Mouse (Mus musculus): ENCODE measurements around the gene Ppdpf. TPM values are rescaled to one million over a fixed set of nuclear protein-coding genes. Genes with fewer than 3 reads are reported as not detected.

The Ppdpf gene
- polyA plus RNA-seq, 1 experiment = 174 TPM

DNA sequence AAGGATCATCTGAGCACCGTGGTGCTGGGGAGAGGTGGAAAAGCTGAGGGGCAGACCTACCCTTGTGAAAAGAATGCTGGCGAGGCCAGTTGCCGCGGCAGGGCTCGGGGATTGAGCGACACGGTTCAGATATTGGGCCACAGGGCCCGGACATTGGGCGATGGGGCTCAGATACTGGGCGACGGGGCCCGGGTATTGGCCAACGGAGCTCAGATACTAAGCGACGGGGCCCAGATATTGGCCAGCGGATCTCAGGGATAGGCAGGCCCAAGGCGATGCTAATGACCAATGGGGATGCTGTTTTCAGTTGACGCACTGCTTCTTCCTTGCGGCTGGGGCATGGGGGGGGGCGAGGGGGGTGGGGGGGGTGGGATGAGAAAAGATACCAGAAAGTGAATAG lies 44.1 kb downstream of the Ppdpf start:
- Histone ChIP-seq H3K27me3 (ENCODE audit: control insufficient read depth, insufficient read depth, low read length) (no peaks in the 10 kb centered on the region), H3K4me3 (ENCODE audit: low read depth, low read length) (no peak overlapping the region), H3K4me1 (ENCODE audit: control insufficient read depth, insufficient read depth, insufficient read length, low read length) (peaks cover 3% of the 10 kb centered on the region; the same call in 1 of the 2 replicates), H3K27ac (ENCODE audit: insufficient read depth, low read depth, low read length) (no peak overlapping the region), H3K36me3 (ENCODE audit: control insufficient read depth, insufficient read depth, low read length) (peaks cover 91% of the 10 kb centered on the region)
- TF ChIP-seq POLR2A (IDR thresholded peaks at IDR 0.05; ENCODE audit: low read depth, low read length) (no peak), CTCF (IDR thresholded peaks at IDR 0.05; ENCODE audit: extremely low read depth, insufficient read length, insufficient replicate concordance, low read depth, low read length) (no peak)
- 89% methylated on average over 20 of the region's 20 CpGs for WGBS

GRCm38 (mm10) chr2:181233443-181233842 lies 46.4 kb downstream of the Ppdpf start:
- H3K27ac ChIP-seq (ENCODE audit: insufficient read depth, low read depth, low read length) = no peak overlapping the region
- WGBS = 93% methylated on average over 15 of the region's 15 CpGs
- no peak for TF ChIP-seq CTCF (IDR thresholded peaks at IDR 0.05; ENCODE audit: extremely low read depth, insufficient read length, insufficient replicate concordance, low read depth, low read length)
- no peak for TF ChIP-seq POLR2A (IDR thresholded peaks at IDR 0.05; ENCODE audit: low read depth, low read length)
- no peaks in the 10 kb centered on the region for H3K27me3 ChIP-seq (ENCODE audit: control insufficient read depth, insufficient read depth, low read length)
- H3K36me3 ChIP-seq (ENCODE audit: control insufficient read depth, insufficient read depth, low read length) = peaks cover 92% of the 10 kb centered on the region
- H3K4me3 ChIP-seq (ENCODE audit: low read depth, low read length) = no peak overlapping the region
- peaks cover 4% of the 10 kb centered on the region for H3K4me1 ChIP-seq (ENCODE audit: control insufficient read depth, insufficient read depth, insufficient read length, low read length)

- Histone ChIP-seq H3K27ac (ENCODE audit: insufficient read depth, low read depth, low read length) (no peak overlapping the region), H3K36me3 (ENCODE audit: control insufficient read depth, insufficient read depth, low read length) (peaks cover 87% of the 10 kb centered on the region), H3K27me3 (ENCODE audit: control insufficient read depth, insufficient read depth, low read length) (no peaks in the 10 kb centered on the region), H3K4me3 (ENCODE audit: low read depth, low read length) (no peak overlapping the region), H3K4me1 (ENCODE audit: control insufficient read depth, insufficient read depth, insufficient read length, low read length) (peaks cover 11% of the 10 kb centered on the region)
- no peak for TF ChIP-seq POLR2A (IDR thresholded peaks at IDR 0.05; ENCODE audit: low read depth, low read length)
- TF ChIP-seq CTCF (IDR thresholded peaks at IDR 0.05; ENCODE audit: extremely low read depth, insufficient read length, insufficient replicate concordance, low read depth, low read length) = no peak
- 91% methylated on average over 11 of the region's 11 CpGs for WGBS
Measured at GRCm38 (mm10) chr2:181234680-181235079, 47.6 kb downstream of the Ppdpf start.

DNA sequence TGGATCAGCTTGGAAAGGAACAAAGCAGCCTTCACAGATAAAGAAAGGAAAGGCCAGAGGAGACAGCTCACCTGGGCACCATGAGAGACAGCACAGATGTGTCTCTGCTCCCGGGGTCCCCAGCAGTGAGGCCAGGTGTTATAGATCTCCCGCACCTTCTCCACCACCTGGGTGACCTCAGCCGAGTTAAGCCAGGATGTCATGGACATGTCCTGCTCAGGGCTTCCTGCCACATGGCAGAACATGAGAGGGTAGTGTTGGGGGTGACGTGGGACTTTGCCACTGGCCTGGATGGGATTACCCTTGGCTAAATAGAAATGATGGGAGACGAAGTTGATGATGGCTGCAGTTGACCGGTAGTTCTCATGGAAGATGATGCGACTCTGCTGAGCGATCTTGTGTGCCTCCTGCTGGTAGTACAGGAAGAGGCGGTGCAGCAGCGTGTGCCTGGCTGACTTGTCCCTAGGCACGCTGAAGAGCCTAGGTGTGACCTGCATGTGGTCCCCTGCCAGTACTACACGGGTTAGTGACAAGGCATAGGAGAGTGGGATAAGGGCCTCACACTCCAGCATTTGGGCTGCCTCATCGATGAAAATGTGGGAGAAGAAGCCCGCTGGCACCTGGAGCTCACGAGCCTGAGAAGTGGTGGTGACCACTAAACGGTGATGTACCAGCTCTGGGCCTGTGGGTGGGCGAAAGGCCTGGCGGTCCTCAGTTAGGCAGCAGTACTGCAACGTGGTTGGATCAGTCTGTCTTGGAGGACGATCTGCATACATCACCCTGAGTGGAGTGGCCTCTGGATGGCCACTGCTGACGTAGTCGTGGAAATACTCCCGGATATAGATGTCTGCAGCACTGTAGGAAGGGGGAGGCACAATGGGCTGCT lies 48.9 kb downstream of the Ppdpf start:
- Histone ChIP-seq H3K27ac (ENCODE audit: insufficient read depth, low read depth, low read length) (no peak overlapping the region), H3K4me1 (ENCODE audit: control insufficient read depth, insufficient read depth, insufficient read length, low read length) (peaks cover 23% of the 10 kb centered on the region), H3K36me3 (ENCODE audit: control insufficient read depth, insufficient read depth, low read length) (peaks cover 81% of the 10 kb centered on the region), H3K4me3 (ENCODE audit: low read depth, low read length) (no peak overlapping the region), H3K27me3 (ENCODE audit: control insufficient read depth, insufficient read depth, low read length) (no peaks in the 10 kb centered on the region)
- 83% methylated on average over 23 of the region's 23 CpGs for whole genome bisulfite sequencing
- no peak for TF ChIP-seq CTCF (IDR thresholded peaks at IDR 0.05; ENCODE audit: extremely low read depth, insufficient read length, insufficient replicate concordance, low read depth, low read length)
- TF ChIP-seq POLR2A (IDR thresholded peaks at IDR 0.05; ENCODE audit: low read depth, low read length) = no peak

- TF ChIP-seq CTCF (IDR thresholded peaks at IDR 0.05; ENCODE audit: extremely low read depth, insufficient read length, insufficient replicate concordance, low read depth, low read length) (no peak), POLR2A (IDR thresholded peaks at IDR 0.05; ENCODE audit: low read depth, low read length) (no peak)
- no peaks in the 10 kb centered on the region for H3K27me3 ChIP-seq (ENCODE audit: control insufficient read depth, insufficient read depth, low read length)
- H3K36me3 ChIP-seq (ENCODE audit: control insufficient read depth, insufficient read depth, low read length) = peaks cover 67% of the 10 kb centered on the region
- WGBS = 89% methylated on average over 17 of the region's 17 CpGs
- peaks cover 26% of the 10 kb centered on the region for H3K4me1 ChIP-seq (ENCODE audit: control insufficient read depth, insufficient read depth, insufficient read length, low read length)
- no peak overlapping the region for H3K27ac ChIP-seq (ENCODE audit: insufficient read depth, low read depth, low read length)
- no peak overlapping the region for H3K4me3 ChIP-seq (ENCODE audit: low read depth, low read length)
Measured at GRCm38 (mm10) chr2:181237251-181238014, 50.4 kb downstream of the Ppdpf start.

DNA sequence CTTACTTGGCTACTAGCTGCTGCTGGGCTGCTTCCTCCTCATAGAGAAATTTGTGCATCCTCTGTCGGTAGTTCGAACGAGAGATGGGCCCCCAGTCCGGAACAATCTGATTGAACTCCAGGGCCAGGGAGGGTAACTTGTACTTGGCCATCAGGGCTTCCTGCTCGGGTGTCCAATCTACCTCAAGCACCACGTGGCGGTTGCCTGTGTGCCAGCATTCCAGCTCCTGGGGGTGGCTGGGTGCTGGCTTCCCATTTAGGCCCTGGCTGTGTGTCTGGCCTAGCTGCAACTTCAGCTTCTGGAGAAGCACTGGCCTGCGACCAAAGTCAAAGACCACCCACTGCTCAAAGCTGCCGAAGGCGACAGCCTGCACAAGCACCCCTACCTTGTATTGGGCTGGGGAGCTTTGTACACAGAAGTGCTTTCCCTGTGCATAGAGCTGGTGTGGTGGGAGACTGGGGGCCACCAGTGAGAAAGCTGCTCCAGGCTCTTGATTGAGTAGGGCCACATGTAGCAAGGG lies 51.1 kb downstream of the Ppdpf start:
- no peak overlapping the region for H3K4me3 ChIP-seq (ENCODE audit: low read depth, low read length)
- TF ChIP-seq CTCF (IDR thresholded peaks at IDR 0.05; ENCODE audit: extremely low read depth, insufficient read length, insufficient replicate concordance, low read depth, low read length) (no peak), POLR2A (IDR thresholded peaks at IDR 0.05; ENCODE audit: low read depth, low read length) (no peak)
- no peaks in the 10 kb centered on the region for H3K27me3 ChIP-seq (ENCODE audit: control insufficient read depth, insufficient read depth, low read length)
- peaks cover 60% of the 10 kb centered on the region for H3K36me3 ChIP-seq (ENCODE audit: control insufficient read depth, insufficient read depth, low read length)
- WGBS = 81% methylated on average over 10 of the region's 10 CpGs
- peaks cover 26% of the 10 kb centered on the region for H3K4me1 ChIP-seq (ENCODE audit: control insufficient read depth, insufficient read depth, insufficient read length, low read length)
- H3K27ac ChIP-seq (ENCODE audit: insufficient read depth, low read depth, low read length) = no peak overlapping the region

Other genes starting within 250 kb of the Ppdpf start
- gene Nkain4, start 232.5 kb upstream of the Ppdpf start, polyA plus RNA-seq (2012; rRNA removed) = 2.1 and 4.8 TPM in 2 replicates
- 30.2 and 47.9 TPM in 2 replicates for gene Arfgap1, start 220.0 kb upstream of the Ppdpf start, polyA plus RNA-seq (2012; rRNA removed)
- 1.5 and 2.9 TPM in 2 replicates for gene Col20a1, start 200.7 kb upstream of the Ppdpf start, polyA plus RNA-seq (2012; rRNA removed)
- 0.04 TPM in 2 replicates for gene Chrna4, start 143.7 kb upstream of the Ppdpf start, polyA plus RNA-seq (2012; rRNA removed)
- gene Kcnq2, start 51.9 kb upstream of the Ppdpf start, polyA plus RNA-seq (2012; rRNA removed) = 0.29 and 0.51 TPM in 2 replicates
- gene Eef1a2, start 30.2 kb upstream of the Ppdpf start, polyA plus RNA-seq (2012; rRNA removed) = 1.6 and 3.4 TPM in 2 replicates
- gene Ptk6, start 15.5 kb downstream of the Ppdpf start, polyA plus RNA-seq (2012; rRNA removed) = 6.2 and 9.5 TPM in 2 replicates
- 0.56 and 0.93 TPM in 2 replicates for gene Srms, start 25.9 kb downstream of the Ppdpf start, polyA plus RNA-seq (2012; rRNA removed)
- gene Fndc11, start 32.8 kb downstream of the Ppdpf start, polyA plus RNA-seq (2012; rRNA removed) = 0.53 and 0.56 TPM in 2 replicates
- gene Helz2, start 54.8 kb downstream of the Ppdpf start, polyA plus RNA-seq (2012; rRNA removed) = 36.1 and 67.3 TPM in 2 replicates
- 14.0 and 29.1 TPM in 2 replicates for gene Gmeb2, start 100.8 kb downstream of the Ppdpf start, polyA plus RNA-seq (2012; rRNA removed)
- 0.90 and 1.3 TPM in 2 replicates for gene Stmn3, start 127.3 kb downstream of the Ppdpf start, polyA plus RNA-seq (2012; rRNA removed)
- gene Rtel1, start 132.5 kb downstream of the Ppdpf start, polyA plus RNA-seq (2012; rRNA removed) = 16.4 and 24.7 TPM in 2 replicates
- gene Zgpat, start 177.7 kb downstream of the Ppdpf start, polyA plus RNA-seq (2012; rRNA removed) = 15.7 and 20.7 TPM in 2 replicates
- 15.8 and 23.5 TPM in 2 replicates for gene Arfrp1, start 178.2 kb downstream of the Ppdpf start, polyA plus RNA-seq (2012; rRNA removed)
- 53.5 and 89.8 TPM in 2 replicates for gene Lime1, start 192.8 kb downstream of the Ppdpf start, polyA plus RNA-seq (2012; rRNA removed)

Data from small intestine, adult 2 months (tissue).